Mouse (Mus musculus): ENCODE measurements at regions not wholly inside any gene's neighbourhood (a gene's known extent, or its start where the extent isn't known, plus 50 kb on each side); places are given as distances from the start of the nearest gene placed in this dataset.

DNA sequence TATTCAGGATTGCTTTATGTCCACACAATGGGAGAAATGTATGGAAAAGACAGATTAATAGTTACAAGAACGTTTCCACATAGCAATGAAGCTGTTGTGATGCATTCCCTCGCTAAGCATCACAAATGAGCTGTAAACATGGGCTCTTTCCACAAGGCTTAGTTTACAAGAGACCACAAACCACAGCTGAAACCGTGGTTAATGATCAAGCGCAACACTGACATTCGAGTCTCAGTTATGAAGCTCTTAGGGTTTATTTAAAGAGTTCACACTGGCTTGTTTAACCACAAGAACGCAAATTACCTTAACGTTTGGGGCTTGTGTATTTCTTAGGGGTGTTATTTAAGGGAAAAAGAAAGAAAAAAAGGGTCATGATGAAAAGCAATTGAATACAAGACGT lies 727.3 kb upstream of the Frg1 start:
- TF ChIP-seq POLR2A (IDR thresholded peaks at IDR 0.05; ENCODE audit: insufficient read depth, low read depth, low read length), result no peak
- TF ChIP-seq CTCF (IDR thresholded peaks at IDR 0.05; ENCODE audit: insufficient read depth, low read depth, low read length), result no peak

All from olfactory bulb, adult 2 months (tissue).